Mouse (Mus musculus): ENCODE data around the gene Cracr2b. TPM values are rescaled to one million over a fixed set of nuclear protein-coding genes. Genes with fewer than 3 reads are reported as not detected.
A peak's percentile ranks its signal among the peaks of the same experiment; 100 is the strongest.
"Not testable (repeated sequence)": the region's sequence is repeated elsewhere in the genome, so short reads cannot be mapped to it uniquely, and the experiment has no call there.

Gene Cracr2b
- polyA plus RNA-seq, 1 experiment from 2014 or later, result 13.8 TPM

DNA sequence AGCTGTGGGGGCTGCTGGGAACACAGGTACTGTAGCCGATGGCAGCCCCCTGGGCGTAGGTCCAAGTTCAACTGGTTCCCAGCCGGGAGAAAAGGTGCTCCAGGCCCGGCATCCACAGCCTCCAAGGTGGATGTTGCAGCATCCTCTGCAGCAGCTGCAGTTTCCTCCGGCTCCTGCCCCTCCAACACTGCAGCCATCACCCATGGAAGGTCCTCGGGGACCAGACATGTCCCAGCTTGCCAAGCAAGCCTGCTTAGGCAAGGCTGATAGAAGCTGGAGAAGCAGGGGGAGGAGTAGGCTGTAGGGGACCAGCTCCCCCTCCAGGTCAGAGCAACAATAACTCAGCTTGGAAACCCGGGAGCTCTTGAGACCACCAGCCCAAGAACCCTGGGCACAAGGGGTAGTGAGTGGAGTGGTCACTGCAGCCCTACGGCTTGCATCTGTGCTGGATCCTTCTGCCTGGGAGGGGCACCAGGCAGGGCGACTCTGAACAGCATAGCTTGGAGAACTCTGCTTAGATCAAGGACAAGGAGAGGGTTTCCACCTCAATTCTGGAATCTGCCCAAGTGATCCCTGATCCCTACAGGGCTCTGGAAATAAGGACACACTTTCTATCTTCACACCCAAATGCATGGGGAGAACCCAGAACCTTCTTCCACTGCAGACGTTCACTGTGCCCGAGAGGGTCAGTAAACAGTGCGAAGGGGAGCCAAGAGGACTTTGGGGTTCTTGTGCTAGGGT, 17.6 kb upstream of the Cracr2b start:
- 22% methylated on average over 12 of the region's 12 CpGs for WGBS
- H3K27ac ChIP-seq (ENCODE audit: low read depth), result no peak overlapping the region; the same call in 1 of the 2 replicates

GRCm38 (mm10) chr7:141443828-141444237, 17.1 kb upstream of the Cracr2b start, which contains the start of gene Pidd1:
Pidd1 (minus strand) TSS chr7:141444025.
- Histone ChIP-seq H3K4me1 (replicated peaks; ENCODE audit: control insufficient read depth, insufficient read depth, low read length) (peaks cover 23% of the 10 kb centered on the region), H3K9me3 (ENCODE audit: control insufficient read depth, low read length) (no peaks in the 10 kb centered on the region), H3K4me2 (ENCODE audit: low read length) (peak within 1 kb of the TSS; percentile 93), H3K27me3 (replicated peaks; ENCODE audit: control insufficient read depth, insufficient read depth, low read length) (no peaks in the 10 kb centered on the region), H3K27ac (ENCODE audit: low read depth) (peak within 1 kb of the TSS; percentile 59), H3K4me3 (ENCODE audit: low read depth, low read length) (peak within 1 kb of the TSS; percentile 56), H3K9ac (ENCODE audit: low read length) (peak within 1 kb of the TSS; percentile 62), H3K36me3 (ENCODE audit: control insufficient read depth, insufficient read depth, low read length) (peaks cover 31% of the 10 kb centered on the region)
- peak; percentile 47 for ATAC-seq (replicated peaks; ENCODE audit: low FRiP score, low TSS enrichment, low read depth)
- DNase-seq (ENCODE audit: low spot score), result peak; percentile 82
- WGBS, result under 1% methylated on average over 25 of the region's 25 CpGs

More for the DNA sequence above, 17.6 kb upstream of the Cracr2b start:
- peak overlapping the region; percentile 62 for H3K9ac ChIP-seq (ENCODE audit: low read length)
- H3K4me1 ChIP-seq (replicated peaks; ENCODE audit: control insufficient read depth, insufficient read depth, low read length), result peaks cover 18% of the 10 kb centered on the region
- DNase-seq (ENCODE audit: low spot score), result peak; percentile 75
- H3K36me3 ChIP-seq (ENCODE audit: control insufficient read depth, insufficient read depth, low read length), result peaks cover 31% of the 10 kb centered on the region
- no peaks in the 10 kb centered on the region for H3K27me3 ChIP-seq (replicated peaks; ENCODE audit: control insufficient read depth, insufficient read depth, low read length)
- H3K9me3 ChIP-seq (ENCODE audit: control insufficient read depth, low read length), result no peaks in the 10 kb centered on the region
- no peak; the same call in 1 of the 2 replicates for ATAC-seq (replicated peaks; ENCODE audit: low FRiP score, low TSS enrichment, low read depth)
- peak overlapping the region; percentile 93 for H3K4me2 ChIP-seq (ENCODE audit: low read length)
- H3K4me3 ChIP-seq (ENCODE audit: low read depth, low read length), result peak overlapping the region; percentile 56

GRCm38 (mm10) chr7:141446374-141446773, 14.5 kb upstream of the Cracr2b start:
- H3K9me3 ChIP-seq (ENCODE audit: control insufficient read depth, low read length); H3K27ac ChIP-seq (ENCODE audit: low read depth); H3K27me3 ChIP-seq (replicated peaks; ENCODE audit: control insufficient read depth, insufficient read depth, low read length); H3K9ac ChIP-seq (ENCODE audit: low read length); DNase-seq (ENCODE audit: low spot score); ATAC-seq (replicated peaks; ENCODE audit: low FRiP score, low TSS enrichment, low read depth); H3K4me3 ChIP-seq (ENCODE audit: low read depth, low read length): not testable (repeated sequence)
- Histone ChIP-seq H3K4me2 (ENCODE audit: low read length) (peak overlapping the region; percentile 95; the same call in 1 of the 2 replicates), H3K4me1 (replicated peaks; ENCODE audit: control insufficient read depth, insufficient read depth, low read length) (peaks cover 22% of the 10 kb centered on the region), H3K36me3 (ENCODE audit: control insufficient read depth, insufficient read depth, low read length) (peaks cover 31% of the 10 kb centered on the region)
- WGBS, result 75% methylated on average over 3 of the region's 3 CpGs

GRCm38 (mm10) chr7:141447110-141447991, 13.5 kb upstream of the Cracr2b start, which contains the start of gene Rplp2:
Rplp2 (plus strand) TSS chr7:141447370.
- DNase-seq (ENCODE audit: low spot score), result peak; percentile 99
- 0% methylated on average over 63 of the region's 63 CpGs for WGBS
- H3K9ac ChIP-seq (ENCODE audit: low read length), result peak within 1 kb of the TSS; percentile 92

DNA sequence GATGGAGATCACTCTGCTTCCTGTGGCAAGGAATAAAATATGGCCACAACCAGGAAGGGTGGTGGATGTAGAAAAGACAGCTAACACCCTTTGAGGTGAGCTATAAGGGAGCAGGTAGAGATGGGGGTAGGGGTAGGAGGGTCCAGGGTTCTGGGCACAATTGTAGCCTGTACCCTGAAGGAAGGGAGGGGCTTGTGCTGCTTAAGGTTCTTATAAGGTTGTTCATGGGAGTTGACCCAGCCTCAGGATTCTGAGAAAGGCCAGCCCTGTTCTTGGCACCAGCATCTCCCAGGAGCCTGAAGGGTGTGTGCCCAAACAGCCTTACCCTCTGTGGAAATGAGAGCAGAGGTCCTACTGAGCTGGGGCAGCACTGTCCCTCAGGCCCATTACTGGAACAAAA, 9.0 kb upstream of the Cracr2b start:
- H3K9ac ChIP-seq (ENCODE audit: low read length), result no peak overlapping the region
- no peaks in the 10 kb centered on the region for H3K9me3 ChIP-seq (ENCODE audit: control insufficient read depth, low read length)
- no peak overlapping the region for H3K4me2 ChIP-seq (ENCODE audit: low read length)
- no peak overlapping the region for H3K27ac ChIP-seq (ENCODE audit: low read depth)
- no peaks in the 10 kb centered on the region for H3K27me3 ChIP-seq (replicated peaks; ENCODE audit: control insufficient read depth, insufficient read depth, low read length)
- H3K4me1 ChIP-seq (replicated peaks; ENCODE audit: control insufficient read depth, insufficient read depth, low read length), result peaks cover 15% of the 10 kb centered on the region
- peaks cover 38% of the 10 kb centered on the region for H3K36me3 ChIP-seq (ENCODE audit: control insufficient read depth, insufficient read depth, low read length)
- no peak for ATAC-seq (replicated peaks; ENCODE audit: low FRiP score, low TSS enrichment, low read depth)
- no peak overlapping the region for H3K4me3 ChIP-seq (ENCODE audit: low read depth, low read length)
- DNase-seq (ENCODE audit: low spot score), result no peak

More at GRCm38 (mm10) chr7:141447110-141447991, 13.5 kb upstream of the Cracr2b start, which contains the start of gene Rplp2:
- peaks cover 22% of the 10 kb centered on the region for H3K4me1 ChIP-seq (replicated peaks; ENCODE audit: control insufficient read depth, insufficient read depth, low read length)
- peak within 1 kb of the TSS; percentile 87 for H3K4me3 ChIP-seq (ENCODE audit: low read depth, low read length)
- H3K27me3 ChIP-seq (replicated peaks; ENCODE audit: control insufficient read depth, insufficient read depth, low read length), result no peaks in the 10 kb centered on the region
- peaks cover 38% of the 10 kb centered on the region for H3K36me3 ChIP-seq (ENCODE audit: control insufficient read depth, insufficient read depth, low read length)
- H3K4me2 ChIP-seq (ENCODE audit: low read length), result peak within 1 kb of the TSS; percentile 95
- peak; percentile 91 for ATAC-seq (replicated peaks; ENCODE audit: low FRiP score, low TSS enrichment, low read depth)
- no peaks in the 10 kb centered on the region for H3K9me3 ChIP-seq (ENCODE audit: control insufficient read depth, low read length)
- H3K27ac ChIP-seq (ENCODE audit: low read depth), result peak within 1 kb of the TSS; percentile 81

GRCm38 (mm10) chr7:141453636-141454035, 7.3 kb upstream of the Cracr2b start:
- no peak for DNase-seq (ENCODE audit: low spot score)
- no peak overlapping the region for H3K27ac ChIP-seq (ENCODE audit: low read depth)
- no peaks in the 10 kb centered on the region for H3K9me3 ChIP-seq (ENCODE audit: control insufficient read depth, low read length)
- peaks cover 9% of the 10 kb centered on the region for H3K4me1 ChIP-seq (replicated peaks; ENCODE audit: control insufficient read depth, insufficient read depth, low read length)
- H3K9ac ChIP-seq (ENCODE audit: low read length), result no peak overlapping the region
- H3K27me3 ChIP-seq (replicated peaks; ENCODE audit: control insufficient read depth, insufficient read depth, low read length), result no peaks in the 10 kb centered on the region
- no peak overlapping the region for H3K4me3 ChIP-seq (ENCODE audit: low read depth, low read length)
- no peak for ATAC-seq (replicated peaks; ENCODE audit: low FRiP score, low TSS enrichment, low read depth)
- H3K4me2 ChIP-seq (ENCODE audit: low read length), result no peak overlapping the region
- H3K36me3 ChIP-seq (ENCODE audit: control insufficient read depth, insufficient read depth, low read length), result peaks cover 34% of the 10 kb centered on the region
- WGBS, result 66% methylated on average over 2 of the region's 2 CpGs

DNA sequence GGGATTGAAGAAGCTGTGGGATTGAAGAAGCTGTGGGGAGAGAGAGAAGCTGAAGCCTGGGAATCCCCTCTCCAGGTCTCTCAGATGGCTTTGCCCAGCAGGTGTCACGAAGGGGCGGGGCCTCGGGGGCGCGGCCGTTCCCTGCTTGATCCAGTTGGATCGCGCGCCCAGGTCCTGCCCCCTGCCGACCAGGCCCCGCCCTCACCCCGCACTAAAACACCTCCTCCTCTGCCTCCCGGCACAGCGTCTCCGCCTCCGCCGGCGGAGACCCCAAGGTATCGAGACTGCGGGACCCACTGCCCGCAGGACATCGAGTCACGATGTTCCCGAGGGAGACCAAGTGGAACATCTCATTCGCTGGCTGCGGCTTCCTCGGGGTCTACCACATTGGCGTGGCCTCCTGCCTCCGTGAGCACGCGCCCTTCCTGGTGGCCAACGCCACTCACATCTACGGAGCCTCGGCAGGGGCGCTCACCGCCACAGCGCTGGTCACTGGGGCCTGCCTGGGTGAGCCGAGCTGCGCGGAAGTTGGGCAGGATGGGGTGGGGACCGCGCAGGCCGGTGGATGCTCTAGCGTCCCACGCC, 5.8 kb upstream of the Cracr2b start, which contains the start of gene Pnpla2:
Pnpla2 (plus strand) TSS at position 232 of the 585 bp plus-strand sequence.
- peaks cover 26% of the 10 kb centered on the region for H3K36me3 ChIP-seq (ENCODE audit: control insufficient read depth, insufficient read depth, low read length)
- peak; percentile 82 for ATAC-seq (replicated peaks; ENCODE audit: low FRiP score, low TSS enrichment, low read depth)
- H3K27me3 ChIP-seq (replicated peaks; ENCODE audit: control insufficient read depth, insufficient read depth, low read length), result peaks cover 6% of the 10 kb centered on the region; the same call in 1 of the 2 replicates
- H3K9me3 ChIP-seq (ENCODE audit: control insufficient read depth, low read length), result no peaks in the 10 kb centered on the region
- peak within 1 kb of the TSS; percentile 48 for H3K9ac ChIP-seq (ENCODE audit: low read length)
- peak within 1 kb of the TSS; percentile 64 for H3K4me2 ChIP-seq (ENCODE audit: low read length)
- H3K4me1 ChIP-seq (replicated peaks; ENCODE audit: control insufficient read depth, insufficient read depth, low read length), result 0 out of 2 replicates have a peak, but pooled peaks cover 4% of the 10 kb centered on the region
- WGBS, result under 1% methylated on average over 42 of the region's 45 CpGs
- peak within 1 kb of the TSS; percentile 36; the same call in 1 of the 2 replicates for H3K27ac ChIP-seq (ENCODE audit: low read depth)
- H3K4me3 ChIP-seq (ENCODE audit: low read depth, low read length), result peak within 1 kb of the TSS; percentile 51
- DNase-seq (ENCODE audit: low spot score), result peak; percentile 95

Measured in intestine, embryonic 14.5 days (tissue).